Mouse (Mus musculus) lung, adult 18-20 months (tissue): ENCODE measurements around the gene Slc25a33.
"Not testable (repeated sequence)": the region's sequence is repeated elsewhere in the genome, so short reads cannot be mapped to it uniquely, and the experiment has no call there.

Source experiments
- DNase-seq, 2 experiments: peaks; one replicate each; pipeline ENCODE4 v3.0.0; 2022; ENCODE audit warnings: mixed read lengths in 2 of 2

Slc25a33 gene

DNA sequence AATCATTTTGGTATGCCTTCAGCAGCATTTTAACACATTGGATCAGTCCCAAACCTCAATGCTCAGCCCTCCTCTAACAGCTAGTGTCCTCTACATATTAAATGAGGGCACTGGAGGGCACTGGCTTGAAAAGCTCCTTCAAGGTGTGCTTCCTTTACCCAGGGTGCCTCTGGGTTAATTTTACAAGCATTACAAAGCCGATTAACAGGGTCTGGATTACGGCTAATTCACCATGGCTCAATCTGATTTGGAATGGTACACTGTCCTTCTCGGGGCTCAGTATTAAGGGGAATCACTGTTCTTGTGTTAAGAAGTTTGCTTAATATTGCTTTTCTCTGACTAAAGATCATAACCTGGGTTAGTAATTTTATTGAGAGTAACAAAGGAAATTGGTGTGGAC is 21.2 kb downstream of the Slc25a33 start:
- DNase-seq = no peak

DNA sequence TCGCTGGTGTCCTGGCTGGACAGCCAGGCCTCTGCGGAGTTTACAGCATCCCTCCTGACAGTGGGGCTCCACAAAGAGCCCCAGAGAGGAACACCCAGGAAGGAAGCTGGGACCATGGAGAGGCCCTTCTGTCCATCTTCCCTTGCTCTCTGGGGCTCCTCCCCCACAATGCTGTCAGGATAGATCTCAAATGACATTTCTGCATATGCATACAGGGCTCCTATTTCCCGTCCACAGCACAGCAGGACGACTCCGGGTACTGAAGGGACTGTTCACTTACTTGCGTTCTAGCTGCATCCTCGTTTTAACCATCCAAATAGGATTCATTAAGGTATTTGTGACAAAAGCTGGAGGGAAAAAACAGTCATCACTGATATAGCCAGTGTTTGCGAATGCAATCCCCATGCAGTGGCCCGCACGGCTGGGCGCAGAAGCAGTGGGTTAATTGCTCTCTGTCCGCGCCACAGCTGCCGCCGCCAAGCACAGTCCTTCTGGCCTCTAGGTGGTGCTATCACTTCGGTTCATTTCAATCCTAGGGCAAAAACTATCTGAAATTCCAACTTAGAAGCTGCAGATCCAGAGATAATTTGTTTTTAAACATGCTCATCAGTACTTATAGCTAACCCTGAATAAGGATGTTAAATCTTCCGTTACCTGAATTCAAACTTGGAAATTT is 21.8 kb downstream of the Slc25a33 start:
- DNase-seq = peak in 1 of 2 experiments; percentile 60

DNA sequence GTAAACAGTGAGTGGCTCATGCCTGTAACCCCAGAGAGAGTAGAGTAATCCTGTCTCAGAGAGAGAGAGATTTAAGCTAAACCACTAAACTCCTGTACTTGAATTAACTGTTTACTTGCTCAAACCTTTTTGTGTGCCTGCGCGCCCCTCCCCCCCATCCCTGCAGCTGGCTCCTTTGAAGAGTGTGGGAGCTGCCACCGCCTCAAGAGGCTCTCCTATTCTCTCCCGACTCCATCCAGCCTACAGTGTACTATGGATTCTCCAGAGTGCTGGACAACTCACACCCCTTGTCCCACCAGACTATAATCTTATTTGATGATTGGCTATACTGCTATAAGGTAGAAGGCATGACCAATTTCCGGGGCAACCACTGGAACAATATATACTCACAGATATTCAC is 23.4 kb downstream of the Slc25a33 start:
- no peak for DNase-seq

DNA sequence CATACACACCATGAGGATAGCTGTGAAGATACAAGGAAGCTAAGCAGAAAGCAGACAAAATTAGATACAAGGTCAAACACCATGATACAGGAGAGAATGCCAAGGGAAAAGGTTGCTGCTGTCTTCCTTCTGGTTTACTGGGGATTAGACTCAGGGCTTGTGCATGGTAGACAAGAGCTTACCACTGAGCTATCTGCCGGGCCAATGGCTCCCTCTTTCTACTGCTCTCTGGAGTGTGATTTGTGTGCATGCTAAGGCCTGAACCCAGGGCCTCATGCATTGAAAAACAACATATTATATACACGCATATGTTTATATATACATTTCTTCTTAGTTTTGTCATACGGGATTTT is 24.4 kb downstream of the Slc25a33 start:
- not testable (repeated sequence) for DNase-seq

DNA sequence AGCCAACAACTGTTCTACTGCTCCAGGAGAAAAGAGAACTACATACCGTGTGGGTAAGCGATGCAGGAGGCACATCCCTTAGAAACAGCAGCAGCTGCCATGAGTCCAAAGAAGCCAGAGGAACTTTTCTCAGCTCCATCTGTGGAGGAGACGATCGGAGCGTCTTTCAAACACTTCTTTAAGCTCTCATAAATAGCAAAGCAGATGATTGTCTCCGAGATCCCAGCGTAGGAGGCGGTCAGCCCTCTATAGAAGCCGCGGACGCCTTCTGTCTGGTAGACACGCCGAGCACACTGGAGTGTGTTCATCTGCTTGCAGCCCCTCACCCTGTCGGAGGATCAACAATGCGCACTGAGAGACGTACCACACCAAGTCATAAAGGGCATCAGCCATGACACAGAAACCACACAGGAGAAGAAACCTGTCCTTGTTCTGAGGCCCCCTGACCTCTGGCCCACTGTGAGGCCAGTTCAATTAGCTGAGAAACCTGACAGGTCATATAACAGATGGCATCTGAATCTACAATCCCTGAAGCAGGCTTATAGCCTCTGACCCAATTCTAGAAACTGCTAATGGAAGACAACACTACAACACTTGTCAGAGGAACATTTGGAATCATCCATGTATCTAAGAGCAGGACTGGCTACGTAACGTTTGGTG is 24.9 kb downstream of the Slc25a33 start:
- DNase-seq = no peak

- no peak for DNase-seq
These were observed 30.0 kb downstream of the Slc25a33 start for GRCm38 (mm10) chr4:149744119-149744518.

DNA sequence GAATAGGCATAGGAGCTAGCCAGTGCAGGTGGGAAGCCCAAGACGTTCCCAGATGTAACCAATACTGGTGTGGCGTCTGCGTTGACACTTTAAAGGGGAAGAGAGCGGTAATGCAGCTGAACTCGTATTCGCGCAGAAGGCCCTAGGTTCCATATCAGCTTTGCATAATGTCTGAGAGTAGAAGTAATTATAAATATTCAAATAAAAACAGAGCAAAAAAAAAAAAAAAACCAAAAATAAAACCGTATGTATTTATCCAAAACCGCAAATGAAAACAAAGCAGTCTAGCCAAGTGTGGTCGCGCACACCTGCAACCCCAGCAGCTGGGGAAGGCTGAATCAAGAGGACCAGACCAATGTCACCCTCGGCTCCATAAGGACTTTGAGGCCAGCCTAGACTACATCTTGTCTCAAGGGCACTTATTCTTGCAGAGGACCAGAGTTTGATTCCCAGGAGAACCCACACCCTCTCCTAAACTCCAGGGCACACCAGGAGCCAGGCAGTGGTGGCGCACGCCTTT is 32.0 kb downstream of the Slc25a33 start:
- no peak for DNase-seq

GRCm38 (mm10) chr4:149740301-149740700 is 33.8 kb downstream of the Slc25a33 start:
- no peak for DNase-seq

DNA sequence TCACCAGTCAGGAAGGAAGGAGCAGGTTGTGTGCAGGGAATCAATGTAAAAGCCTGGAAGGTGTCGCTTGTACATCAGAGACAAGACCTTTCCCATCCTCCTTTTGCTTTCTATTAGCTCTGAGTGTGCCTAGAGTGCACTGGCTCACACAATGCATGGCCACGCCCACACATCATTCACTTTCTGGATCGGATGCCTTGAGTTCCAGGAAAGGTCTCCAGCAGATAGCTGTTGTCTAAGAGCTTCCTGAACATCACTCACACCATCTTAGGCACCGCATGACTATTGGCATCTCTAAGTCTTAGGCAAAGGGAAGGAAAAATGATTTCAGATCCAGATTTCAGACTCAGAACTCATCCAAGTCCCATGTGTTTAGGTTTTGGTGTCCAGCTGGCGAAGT is 34.6 kb downstream of the Slc25a33 start:
- DNase-seq = no peak

DNA sequence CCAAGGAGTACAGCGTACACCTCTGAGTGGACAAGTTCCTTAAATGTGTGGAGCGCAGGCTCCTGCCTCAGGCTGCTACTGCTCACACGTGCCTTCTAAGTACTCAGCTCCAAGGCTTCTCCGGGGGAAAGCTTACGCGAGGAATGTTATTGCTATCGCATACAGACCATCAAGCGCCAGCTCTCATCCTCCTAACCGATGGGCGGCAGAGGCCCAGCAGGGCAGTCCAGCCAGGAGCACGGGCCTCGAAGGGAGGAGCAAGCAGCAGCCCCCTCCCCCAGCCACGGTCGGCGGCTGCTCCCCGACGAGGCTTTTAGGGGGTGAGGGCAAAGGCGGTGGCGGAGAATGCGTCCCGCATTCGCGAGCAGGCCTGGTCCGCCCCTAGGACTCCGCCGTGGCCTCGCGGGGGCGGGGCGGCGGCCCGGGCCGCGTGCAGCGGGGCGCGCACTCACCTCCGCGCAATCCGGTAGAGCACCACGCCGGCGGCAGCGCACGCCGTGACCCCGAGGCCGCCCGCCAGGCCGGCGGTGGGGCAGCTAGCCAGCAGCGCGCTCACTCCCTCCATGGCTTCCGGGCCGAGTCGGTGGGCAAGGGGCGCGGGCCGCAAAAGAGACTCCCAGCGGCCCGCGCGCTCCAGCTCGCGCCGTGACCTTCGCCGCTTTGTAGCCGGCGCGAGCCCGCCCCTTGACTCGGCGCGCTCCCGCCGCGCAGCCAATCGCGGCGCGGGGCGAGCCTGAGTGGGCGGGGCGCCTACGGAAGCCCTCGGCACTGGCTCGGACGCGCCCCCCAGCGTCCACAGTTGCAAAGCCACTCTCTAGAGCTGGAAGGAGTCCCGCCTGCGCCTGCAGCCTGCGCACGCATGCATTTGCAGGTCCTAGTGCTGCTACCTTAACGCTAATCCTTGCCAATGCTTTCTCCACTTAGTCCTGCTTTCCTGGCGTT is 36.4 kb downstream of the Slc25a33 start, which contains the start of gene Tmem201:
Gene Tmem201 (minus strand): TSS at position 662 of the 942 bp plus-strand sequence.
- DNase-seq = peak; percentile 90 to 92

DNA sequence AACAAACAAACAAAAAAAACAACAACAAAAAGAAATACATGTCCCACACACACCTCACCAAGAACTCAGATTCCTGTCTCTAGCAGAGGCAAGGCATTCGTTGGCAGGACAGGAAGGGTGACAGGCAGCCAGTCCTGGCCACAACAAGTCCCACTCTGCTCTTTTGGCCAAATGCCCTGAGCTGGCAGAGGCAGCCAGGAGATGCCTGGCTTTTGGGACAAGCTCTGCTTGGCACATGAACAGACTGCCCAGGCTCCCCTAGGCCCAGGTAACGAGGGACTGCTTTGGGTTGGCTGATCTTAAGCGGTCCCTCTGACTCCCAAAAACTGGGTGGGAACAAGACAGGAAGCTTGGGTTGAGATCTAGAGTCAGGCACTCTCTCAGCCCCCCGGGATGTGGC is 37.5 kb downstream of the Slc25a33 start:
- DNase-seq = peak in 1 of 2 experiments; percentile 45

DNA sequence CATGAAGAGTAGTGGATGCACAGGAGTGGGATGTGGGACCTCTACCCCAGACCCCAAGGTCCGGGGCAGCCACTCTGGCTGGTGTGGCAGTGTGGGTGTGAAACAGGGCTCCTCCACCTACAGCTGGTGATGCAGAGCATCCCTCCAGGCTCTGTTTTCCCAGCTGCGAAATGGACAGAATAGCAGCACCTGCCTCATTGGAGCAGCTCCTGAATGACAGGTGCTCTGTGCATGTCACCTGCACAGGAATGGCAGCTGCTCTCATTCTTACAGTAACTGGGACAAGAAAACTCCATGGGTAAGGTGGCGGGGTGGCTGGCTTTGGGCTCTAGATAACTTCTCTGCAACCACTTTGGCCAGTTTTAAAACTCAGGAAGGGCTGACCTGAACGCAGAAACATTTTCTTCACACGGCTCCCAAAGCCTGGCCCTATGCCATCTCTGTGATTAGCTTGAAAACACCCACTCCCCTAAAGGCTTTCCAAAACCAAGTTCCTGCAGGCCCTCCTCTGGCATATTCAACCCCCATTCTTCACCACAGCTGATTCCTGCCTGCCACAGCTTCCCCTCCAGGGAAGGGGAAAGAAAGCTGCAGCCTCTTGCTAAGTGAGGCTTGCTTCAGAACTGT is 38.3 kb downstream of the Slc25a33 start:
- DNase-seq = no peak

GRCm38 (mm10) chr4:149734730-149735475 is 39.2 kb downstream of the Slc25a33 start:
- no peak for DNase-seq

GRCm38 (mm10) chr4:149734246-149734645 is 39.8 kb downstream of the Slc25a33 start:
- no peak for DNase-seq

GRCm38 (mm10) chr4:149733748-149734147 is 40.3 kb downstream of the Slc25a33 start:
- DNase-seq = no peak

DNA sequence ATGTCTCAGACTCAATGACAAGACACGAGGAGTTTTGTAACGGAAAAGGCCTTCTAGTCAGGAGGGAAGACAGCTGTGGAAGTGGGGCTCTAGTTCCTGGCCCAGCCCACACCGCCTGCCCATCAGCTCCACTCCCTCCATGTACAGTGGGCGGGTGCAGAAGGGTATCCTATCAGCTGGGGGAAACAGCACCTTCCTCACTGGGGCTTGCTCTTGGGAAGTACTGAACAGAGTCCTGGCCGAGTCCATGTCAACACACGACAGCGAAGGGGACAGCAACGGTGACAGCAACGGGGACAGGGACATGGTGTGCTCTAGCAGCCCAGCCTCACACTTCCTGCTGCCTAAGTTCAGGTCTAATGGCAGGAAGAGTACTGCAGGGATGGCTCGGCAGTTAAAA is 41.3 kb downstream of the Slc25a33 start:
- DNase-seq = no peak

- no peak for DNase-seq
These were observed 41.8 kb downstream of the Slc25a33 start for GRCm38 (mm10) chr4:149732313-149732712.

DNA sequence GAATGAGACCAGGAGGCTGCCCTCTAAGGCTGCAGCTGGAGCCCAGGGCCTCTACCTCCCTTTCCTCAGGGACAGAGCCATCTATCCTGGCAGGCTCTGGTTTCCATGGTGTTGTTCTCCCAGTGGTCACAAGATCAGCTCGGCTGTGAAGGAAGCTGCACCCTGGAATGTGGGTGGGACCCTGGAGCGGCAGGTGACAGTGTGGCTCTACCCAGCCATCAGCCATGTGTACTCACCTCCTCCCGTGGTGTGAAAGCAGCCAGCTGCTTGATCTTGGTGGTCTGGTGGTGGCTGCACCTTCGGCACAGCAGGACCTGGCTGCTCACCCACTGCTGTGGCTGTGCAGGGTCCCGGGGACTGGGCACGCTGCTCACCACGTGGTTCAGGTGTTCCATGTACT is 43.2 kb downstream of the Slc25a33 start:
- DNase-seq = no peak

GRCm38 (mm10) chr4:149728810-149729209 is 45.3 kb downstream of the Slc25a33 start:
- DNase-seq = peak in 1 of 2 experiments; percentile 25

DNA sequence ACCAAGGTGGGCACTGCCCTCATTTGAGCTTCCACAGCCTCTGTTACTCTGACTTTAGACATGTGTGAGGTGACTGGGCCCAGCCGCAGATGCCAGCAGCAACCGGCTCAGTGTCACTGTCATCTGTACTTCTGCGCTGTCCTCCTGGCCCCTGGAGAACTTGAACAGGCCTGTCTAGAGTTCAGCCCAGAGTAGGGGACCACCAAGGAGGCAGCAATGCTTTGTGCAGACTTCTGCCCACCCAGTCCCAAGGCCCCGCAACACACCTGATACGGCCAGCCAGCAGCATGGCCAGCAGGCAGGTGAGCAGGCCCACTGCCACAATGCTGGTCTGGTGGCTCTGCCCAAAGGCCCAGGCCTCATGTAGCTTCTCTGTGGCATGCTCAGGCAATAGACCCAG is 46.4 kb downstream of the Slc25a33 start:
- DNase-seq = no peak

DNA sequence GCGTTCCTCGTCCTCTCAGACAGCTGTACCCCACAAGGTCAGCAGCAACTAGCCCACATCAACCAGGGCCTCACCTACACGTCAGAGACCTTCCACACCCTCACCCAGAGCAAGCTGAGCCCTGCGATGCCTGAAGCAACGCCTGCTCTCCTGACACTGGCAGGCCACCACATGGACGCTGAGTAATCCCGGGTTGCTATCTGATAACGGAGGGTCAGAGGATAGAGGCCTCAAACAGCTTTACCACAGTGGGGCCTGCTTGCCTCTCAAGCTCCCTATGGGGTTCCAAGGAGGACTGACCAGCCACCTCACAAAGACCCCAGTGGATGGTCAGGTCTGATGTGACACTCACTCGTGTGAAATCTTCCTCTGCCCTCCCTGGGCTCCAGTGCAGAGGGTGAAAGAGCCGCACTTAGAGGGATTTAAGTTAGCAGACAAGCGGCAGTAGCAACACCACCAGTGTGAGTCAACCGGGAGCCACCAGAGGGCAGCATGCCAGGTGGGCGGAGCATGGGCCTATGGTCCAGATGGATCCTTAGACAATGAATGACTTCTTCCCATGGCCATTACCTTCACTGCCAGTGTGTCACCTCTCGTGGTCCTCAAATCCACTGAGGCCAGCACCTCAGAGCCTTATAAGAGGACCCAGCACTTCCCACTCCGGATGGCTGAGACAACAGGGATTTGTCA is 48.3 kb downstream of the Slc25a33 start:
- peak; percentile 60 to 69 for DNase-seq
